In genomic region chr2:74667842-74668357, GRCm38 (mm10) we compare ENCODE assay signal across 10 mouse cellular contexts. TPM values are rescaled to one million over a fixed set of nuclear protein-coding genes. Genes with fewer than 3 reads are reported as not detected.
DNase-seq lines count a peak whose midpoint lies in the region; ATAC-seq lines count a peak whose summit lies in the region.
"Had no signal": no experiment of that assay in that cellular context is flagged by ENCODE, and none has a peak within 500 bp of the region (broad histone marks: within the 10 kb centered on the region; RNA-seq: fewer than 3 reads in every experiment).

Gene Hoxd13 (plus strand): TSS chr2:74668310.

- H3K27me3 ChIP-seq in kidney, embryonic 15.5 days = peaks cover 96% of the 10 kb centered on the region
- peaks cover 100% of the 10 kb centered on the region for H3K27me3 ChIP-seq in embryonic facial prominence, embryonic 10.5 days (replicated peaks; ENCODE audit: low read depth, poor library complexity, severe bottlenecking)
- H3K27me3 ChIP-seq in hindbrain, embryonic 12.5 days = peaks cover 96% of the 10 kb centered on the region
- H3K27me3 ChIP-seq in midbrain, embryonic 12.5 days = peaks cover 94% of the 10 kb centered on the region

- no peaks in the 10 kb centered on the region for H3K9me3 ChIP-seq in kidney, embryonic 15.5 days (replicated peaks)
- H3K9me3 ChIP-seq in embryonic facial prominence, embryonic 10.5 days = no peaks in the 10 kb centered on the region
- no peaks in the 10 kb centered on the region for H3K9me3 ChIP-seq in hindbrain, embryonic 12.5 days (replicated peaks)
- no peaks in the 10 kb centered on the region for H3K9me3 ChIP-seq in midbrain, embryonic 12.5 days

- H3K4me3 ChIP-seq in kidney, embryonic 15.5 days (replicated peaks) = peak within 1 kb of the TSS; percentile 52
- H3K4me3 ChIP-seq in embryonic facial prominence, embryonic 10.5 days = peak within 1 kb of the TSS; percentile 55
- H3K4me3 ChIP-seq in hindbrain, embryonic 12.5 days = peak within 1 kb of the TSS; percentile 27
- peak within 1 kb of the TSS; percentile 39 for H3K4me3 ChIP-seq in midbrain, embryonic 12.5 days

- no peak within 1 kb of the TSS for H3K27ac ChIP-seq in kidney, embryonic 15.5 days
- H3K27ac ChIP-seq in embryonic facial prominence, embryonic 10.5 days (replicated peaks) = no peak within 1 kb of the TSS
- H3K27ac ChIP-seq in hindbrain, embryonic 12.5 days = no peak within 1 kb of the TSS
- H3K27ac ChIP-seq in midbrain, embryonic 12.5 days (replicated peaks) = no peak within 1 kb of the TSS

- H3K4me1 ChIP-seq in kidney, embryonic 15.5 days = peaks cover 29% of the 10 kb centered on the region
- peaks cover 16% of the 10 kb centered on the region for H3K4me1 ChIP-seq in embryonic facial prominence, embryonic 10.5 days
- peaks cover 14% of the 10 kb centered on the region for H3K4me1 ChIP-seq in hindbrain, embryonic 12.5 days
- H3K4me1 ChIP-seq in midbrain, embryonic 12.5 days = peaks cover 14% of the 10 kb centered on the region

- DNase-seq in kidney, adult 9 months = no peak
- peak; percentile 57 for DNase-seq in embryonic facial prominence, embryonic 10.5 days (ENCODE audit: low spot score)
- DNase-seq in cerebellum, adult 11 months = no peak
- DNase-seq in natural killer cell, adult 2 months (ENCODE audit: low spot score in 2 of 2) = no peak
- no peak for DNase-seq in layer of hippocampus, postnatal 10 days (ENCODE audit: low spot score in 2 of 2)
- DNase-seq: cerebellum, postnatal 10 days had no signal

- H3K4me2 ChIP-seq in kidney, embryonic 15.5 days = peak within 1 kb of the TSS; percentile 93
- peak within 1 kb of the TSS; percentile 47 for H3K4me2 ChIP-seq in hindbrain, embryonic 12.5 days (replicated peaks)
- H3K4me2 ChIP-seq in midbrain, embryonic 12.5 days (replicated peaks) = peak within 1 kb of the TSS; percentile 59

- H3K9ac ChIP-seq in kidney, embryonic 15.5 days = 0 out of 2 replicates have a peak within 1 kb of the TSS, but pooled peaks have one; percentile 35
- 0 out of 2 replicates have a peak within 1 kb of the TSS, but pooled peaks have one; percentile 13 for H3K9ac ChIP-seq in hindbrain, embryonic 12.5 days
- no peak within 1 kb of the TSS for H3K9ac ChIP-seq in midbrain, embryonic 12.5 days (replicated peaks)

- ATAC-seq in kidney, embryonic 15.5 days (replicated peaks; ENCODE audit: low FRiP score) = peak; percentile 85
- peak; percentile 63; the same call in 1 of the 2 replicates for ATAC-seq in hindbrain, embryonic 12.5 days (ENCODE audit: low FRiP score)
- peak; percentile 47; the same call in 1 of the 2 replicates for ATAC-seq in midbrain, embryonic 12.5 days (ENCODE audit: low FRiP score, low read depth)

- no peaks in the 10 kb centered on the region for H3K36me3 ChIP-seq in kidney, embryonic 15.5 days
- H3K36me3 ChIP-seq in embryonic facial prominence, embryonic 10.5 days (replicated peaks) = no peaks in the 10 kb centered on the region
- H3K36me3 ChIP-seq in hindbrain, embryonic 12.5 days = no peaks in the 10 kb centered on the region
- H3K36me3 ChIP-seq in midbrain, embryonic 12.5 days = no peaks in the 10 kb centered on the region

- 1% methylated on average over 37 of the region's 51 CpGs for WGBS in kidney, embryonic 15.5 days
- WGBS in embryonic facial prominence, embryonic 10.5 days = under 1% methylated on average over 48 of the region's 51 CpGs
- 0% methylated on average over 18 of the region's 51 CpGs for WGBS in hindbrain, embryonic 12.5 days
- 2% methylated on average over 16 of the region's 51 CpGs for WGBS in midbrain, embryonic 12.5 days

RNA-seq across cellular contexts. Expression of gene Hoxd13, which starts in this region (rescaled TPM):
- 0.23 and 0.95 TPM in 2 replicates for polyA plus RNA-seq in kidney, embryonic 15.5 days (2015; fragmentation: Nextera tagmentation; extraction: Ambion mirVana)
- polyA plus RNA-seq in embryonic facial prominence, embryonic 10.5 days (2016; fragmentation: Nextera tagmentation; extraction: Ambion mirVana) = not detected in 2 replicates
- polyA plus RNA-seq in hindbrain, embryonic 12.5 days (2016; fragmentation: Nextera tagmentation; extraction: Ambion mirVana) = not detected in 2 replicates
- polyA plus RNA-seq in midbrain, embryonic 12.5 days (2016; fragmentation: Nextera tagmentation; extraction: Ambion mirVana) = 0.21 TPM in 1 of 2 replicates, not detected in the other
- not detected for total RNA-seq in layer of hippocampus, postnatal 10 days (2021)
- polyA plus RNA-seq: large intestine, adult 2 months had no signal

Comparison
In these comparisons a context has a peak if more than half of its experiments do, and no peak if none do; other contexts are left out.
1. Peak in ATAC-seq, H3K4me3 ChIP-seq, H3K9ac ChIP-seq and H3K4me2 ChIP-seq in kidney, embryonic 15.5 days; RNA of the gene not detected or under 1 TPM.
2. Peak in DNase-seq and H3K4me3 ChIP-seq in embryonic facial prominence, embryonic 10.5 days; RNA of the gene not detected or under 1 TPM.
3. Peak in ATAC-seq, H3K4me3 ChIP-seq, H3K9ac ChIP-seq and H3K4me2 ChIP-seq in hindbrain, embryonic 12.5 days; RNA of the gene not detected or under 1 TPM.
4. Peak in ATAC-seq, H3K4me3 ChIP-seq and H3K4me2 ChIP-seq in midbrain, embryonic 12.5 days; RNA of the gene not detected or under 1 TPM.